Mouse (Mus musculus) cerebellum, postnatal 25 days (tissue): ENCODE measurements around the gene Oasl2.
"Not testable (repeated sequence)": the region's sequence is repeated elsewhere in the genome, so short reads cannot be mapped to it uniquely, and the experiment has no call there.

Experiments
- DNase-seq, 2 experiments: peaks; one replicate each; pipeline ENCODE4 v3.0.0; 2021; ENCODE audit warnings: mixed read lengths in 2 of 2

The Oasl2 gene

DNA sequence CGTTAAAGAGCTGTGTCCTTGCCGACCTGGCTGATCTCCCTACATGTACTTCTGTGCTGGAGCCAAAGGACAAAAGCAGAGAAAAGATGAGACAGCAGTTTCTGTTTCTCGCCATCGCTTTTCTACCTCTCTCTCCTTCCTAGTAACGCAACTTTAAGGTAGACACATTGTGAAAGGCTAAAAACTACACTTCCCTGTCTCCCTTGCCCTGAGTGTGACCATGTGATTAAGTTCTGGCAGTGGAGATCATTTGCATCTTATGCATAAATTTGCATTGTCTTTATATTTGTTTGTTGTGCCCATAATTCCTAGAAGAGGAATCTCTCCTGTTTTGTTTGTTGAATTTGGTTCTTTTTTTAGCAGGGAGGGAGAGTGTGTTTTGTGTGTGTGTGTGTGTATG is 19.1 kb downstream of the Oasl2 start:
- no peak for DNase-seq

DNA sequence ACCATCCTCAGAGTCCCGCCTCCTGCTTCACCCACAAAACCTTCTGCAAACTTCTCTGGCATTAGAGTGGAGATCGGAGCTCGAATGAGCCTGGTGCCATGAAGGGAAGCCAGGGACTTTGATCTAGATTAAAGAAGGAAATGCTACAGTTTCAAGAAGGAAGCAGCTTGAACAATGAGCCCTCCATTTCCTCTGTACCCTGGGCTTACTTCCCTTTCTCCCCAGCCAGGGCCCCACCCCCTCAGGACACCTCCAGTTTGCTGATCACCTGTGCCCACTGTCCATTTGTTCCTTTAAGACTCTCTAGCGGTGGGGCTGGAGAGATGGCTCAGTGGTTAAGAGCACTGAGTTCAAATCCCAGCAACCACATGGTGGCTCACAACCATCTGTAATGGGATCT is 20.0 kb downstream of the Oasl2 start:
- no peak for DNase-seq

DNA sequence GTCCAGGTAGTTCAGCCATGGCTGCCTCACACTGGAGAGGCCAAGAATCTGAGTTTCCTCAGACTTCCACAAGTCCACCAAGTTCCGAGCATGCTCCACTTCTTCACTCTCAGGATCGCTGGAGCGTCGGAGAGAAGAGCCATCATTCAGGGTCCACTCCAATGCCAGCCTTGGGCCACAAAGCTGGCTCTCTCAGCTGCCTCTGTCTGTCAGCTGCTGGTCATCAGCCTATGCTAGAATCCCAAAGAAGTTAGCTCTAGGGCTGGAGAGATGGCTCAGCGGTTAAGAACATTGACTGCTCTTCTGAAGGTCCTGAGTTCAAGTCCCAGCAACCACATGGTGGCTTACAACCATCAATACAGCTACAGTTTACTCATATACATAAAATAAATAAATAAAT is 20.6 kb downstream of the Oasl2 start:
- DNase-seq = not testable (repeated sequence)

DNA sequence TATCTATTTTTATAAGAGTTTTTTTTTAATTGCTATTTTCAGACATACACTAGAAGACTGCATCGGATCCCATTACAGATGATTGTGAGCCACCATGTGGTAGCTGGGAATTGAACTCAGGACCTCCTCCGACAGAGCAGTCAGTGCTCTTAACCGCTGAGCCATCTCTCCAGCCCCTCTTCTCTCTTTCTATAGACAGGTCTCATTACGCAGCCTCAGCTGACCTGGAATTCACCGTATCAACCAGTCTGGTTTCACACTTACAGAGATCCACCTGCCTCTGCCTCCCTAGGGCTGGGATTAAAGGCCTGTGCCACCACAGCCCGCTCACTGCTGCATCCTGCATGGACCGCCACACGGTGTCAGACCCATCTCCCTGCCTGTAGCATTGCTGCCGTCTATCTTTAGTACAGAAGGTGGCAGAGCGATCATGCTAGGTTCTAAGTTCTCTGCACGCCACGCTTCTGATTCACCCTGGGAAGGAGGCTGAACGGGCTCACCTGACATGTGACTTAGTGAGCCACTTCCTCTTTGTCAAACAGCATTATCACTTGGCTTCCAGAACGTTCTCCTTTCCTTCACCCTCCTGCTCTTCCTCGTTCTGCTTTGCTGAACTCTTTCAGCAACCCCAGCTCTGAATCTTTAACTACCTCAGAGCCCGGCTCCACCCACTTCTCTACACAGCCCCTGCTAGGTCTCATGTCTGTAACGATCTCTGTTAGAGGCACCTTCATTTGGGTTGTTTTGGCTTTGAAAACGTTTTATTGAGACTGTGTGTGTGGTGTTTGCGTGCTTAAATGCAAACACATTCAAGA is 25.0 kb downstream of the Oasl2 start:
- DNase-seq = no peak

DNA sequence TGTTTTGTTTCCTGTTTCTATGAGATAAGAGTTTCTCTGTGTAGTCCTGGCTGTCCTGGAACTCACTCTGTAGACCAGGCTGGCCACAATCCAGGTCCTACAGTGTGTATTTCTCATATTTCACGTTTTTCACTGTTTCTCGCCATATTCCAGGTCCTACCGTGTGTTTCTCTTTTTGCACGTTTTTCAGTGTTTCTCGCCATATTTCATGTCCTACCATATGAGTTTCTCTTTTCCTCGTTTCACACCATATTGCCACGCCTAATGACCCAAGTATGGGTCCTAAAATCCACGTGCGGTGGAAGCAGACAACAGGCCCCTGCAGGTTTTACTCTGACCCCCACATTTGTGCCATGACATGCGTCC is 25.6 kb downstream of the Oasl2 start:
- DNase-seq = no peak

DNA sequence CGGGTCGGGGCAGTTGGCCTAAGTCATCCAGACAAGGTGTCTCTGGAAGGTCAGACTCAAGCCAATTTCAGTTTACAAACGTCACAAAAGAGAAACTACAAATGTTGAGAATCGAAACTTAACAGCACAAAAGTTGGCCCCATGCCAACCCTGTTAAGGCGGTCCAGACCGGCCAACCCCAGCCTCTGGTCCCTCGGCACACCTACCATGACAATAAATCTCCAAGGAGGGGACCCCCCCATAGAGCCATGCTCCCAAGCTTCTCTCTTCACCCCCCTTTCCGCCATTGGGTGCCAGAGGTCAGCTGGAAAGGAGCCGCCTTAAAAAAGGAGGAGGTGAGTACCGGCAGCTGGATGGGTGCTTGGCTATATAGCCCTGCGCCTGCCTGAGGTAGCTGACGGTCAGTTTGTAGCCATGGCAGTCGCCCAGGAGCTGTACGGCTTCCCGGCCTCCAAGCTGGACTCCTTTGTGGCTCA is 26.3 kb downstream of the Oasl2 start, which contains the start of gene Oasl1:
Gene Oasl1 (plus strand): TSS at position 243 of the 476 bp plus-strand sequence.
- peak; percentile 32 to 47 for DNase-seq

DNA sequence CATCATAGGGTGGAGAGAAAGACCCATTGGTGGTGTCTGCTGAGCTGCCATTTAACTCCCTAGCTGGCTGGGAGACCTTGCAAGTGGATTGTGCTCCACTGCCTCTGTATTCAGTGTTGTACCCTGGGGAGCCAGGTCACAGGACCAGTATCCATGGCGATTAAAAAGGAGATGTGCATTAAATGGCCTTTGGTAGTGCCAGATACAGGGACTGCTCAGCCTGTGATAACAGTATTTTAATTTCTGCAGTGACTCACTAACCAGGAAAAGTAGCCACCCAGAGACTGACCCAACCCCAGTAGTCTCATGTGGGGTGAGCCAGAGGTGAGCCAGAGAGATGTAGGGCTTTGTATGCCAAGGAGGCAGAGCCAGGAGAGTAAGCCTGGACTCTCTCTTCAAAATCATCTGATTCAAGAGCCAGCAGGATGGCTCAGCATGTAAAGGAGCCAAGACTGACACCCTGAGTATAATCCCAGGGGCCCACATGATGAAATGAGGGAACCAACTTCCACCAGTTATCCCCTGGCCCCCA is 29.5 kb downstream of the Oasl2 start:
- DNase-seq = no peak

DNA sequence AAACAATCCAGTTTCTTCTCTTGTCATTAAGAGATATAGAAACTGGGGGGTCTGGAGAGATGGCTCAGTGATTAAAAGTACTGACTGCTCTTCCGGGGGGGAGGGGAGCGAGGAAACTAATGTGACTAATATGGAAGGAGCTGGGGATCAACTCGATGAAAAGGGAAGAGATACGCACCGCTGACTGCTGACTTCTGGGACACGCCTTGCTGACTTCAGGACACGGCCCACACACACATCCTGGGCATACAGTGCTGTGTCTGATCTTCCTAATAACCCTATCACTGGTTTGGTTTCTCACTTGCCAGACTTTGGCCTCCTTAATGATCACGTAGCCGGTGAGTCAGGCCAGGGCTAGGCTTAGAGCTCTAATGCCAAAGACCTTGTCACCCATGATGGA is 30.0 kb downstream of the Oasl2 start:
- no peak for DNase-seq

DNA sequence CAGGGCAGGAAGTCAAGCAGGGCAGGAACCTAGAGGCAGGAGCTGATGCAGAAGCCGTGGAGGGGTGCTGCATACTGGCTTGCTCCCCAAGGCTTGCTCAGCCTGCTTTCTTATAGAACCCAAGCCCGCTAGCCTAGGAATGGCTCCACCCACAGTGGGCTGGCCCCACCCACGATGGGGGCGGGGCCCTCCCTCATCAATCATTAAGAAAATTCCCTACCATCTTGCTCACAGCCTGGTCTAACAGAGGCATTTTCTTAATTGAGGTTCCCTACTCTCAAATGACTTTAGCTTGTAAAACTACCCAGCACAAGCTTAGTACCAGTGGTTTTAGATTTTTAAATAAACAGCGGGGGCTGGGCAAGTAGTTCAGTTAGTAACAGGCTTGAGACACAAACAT is 34.9 kb downstream of the Oasl2 start:
- no peak for DNase-seq

DNA sequence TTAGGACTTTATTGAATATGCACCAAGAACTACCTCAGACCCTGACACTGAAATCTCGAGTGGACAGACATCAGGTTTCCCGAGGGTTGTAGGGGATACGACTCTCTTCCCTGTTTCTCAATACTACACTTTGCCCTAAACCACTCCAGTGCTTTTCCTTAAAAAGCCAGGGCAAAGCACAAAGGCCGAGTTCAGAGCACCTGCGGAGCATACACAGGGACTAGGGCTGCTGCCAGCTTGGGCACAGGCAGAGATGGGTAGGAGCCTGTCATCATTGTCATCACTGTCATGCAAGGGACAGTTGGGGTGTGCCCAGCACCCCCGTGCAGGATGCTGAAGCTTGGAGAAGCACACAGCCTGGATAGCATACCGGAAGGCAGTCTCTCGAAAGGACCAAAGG is 36.5 kb downstream of the Oasl2 start:
- DNase-seq = no peak

DNA sequence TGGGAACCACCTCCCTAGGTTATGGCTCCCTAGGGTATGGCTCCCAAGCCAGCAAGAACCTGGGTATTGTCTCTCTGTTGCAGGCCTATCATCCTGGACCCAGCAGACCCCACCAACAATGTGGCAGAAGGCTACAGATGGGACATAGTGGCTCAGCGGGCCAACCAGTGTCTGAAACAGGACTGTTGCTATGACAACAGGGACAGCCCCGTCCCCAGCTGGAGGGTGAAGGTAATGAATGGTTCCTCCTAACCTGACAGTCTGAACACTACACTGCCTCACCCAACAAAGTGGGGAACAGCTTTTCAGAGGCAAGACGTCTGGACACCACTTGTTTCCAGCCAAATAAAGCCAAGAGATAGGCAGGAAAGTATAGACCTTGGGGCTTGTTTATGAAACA is 39.1 kb downstream of the Oasl2 start:
- DNase-seq = no peak

DNA sequence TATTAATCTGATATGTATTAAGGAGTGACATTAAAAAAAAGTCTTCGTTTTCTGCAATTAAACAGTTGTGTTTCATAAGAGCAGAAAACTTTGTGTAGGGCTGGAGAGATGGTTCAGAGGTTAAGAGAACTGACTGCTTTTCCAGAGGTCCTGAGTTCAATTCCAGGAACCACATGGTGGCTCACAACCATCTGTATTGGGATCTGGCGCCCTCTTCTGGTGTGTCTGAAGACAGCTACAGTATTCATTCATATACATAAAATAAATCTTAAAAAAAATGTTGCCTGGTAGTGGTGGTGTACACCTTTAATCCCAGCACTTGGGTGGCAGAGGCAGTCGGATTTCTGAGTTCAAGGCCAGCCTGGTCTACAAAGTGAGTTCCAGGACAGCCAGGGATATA is 44.4 kb downstream of the Oasl2 start:
- DNase-seq = peak in 1 of 2 experiments; percentile 33

DNA sequence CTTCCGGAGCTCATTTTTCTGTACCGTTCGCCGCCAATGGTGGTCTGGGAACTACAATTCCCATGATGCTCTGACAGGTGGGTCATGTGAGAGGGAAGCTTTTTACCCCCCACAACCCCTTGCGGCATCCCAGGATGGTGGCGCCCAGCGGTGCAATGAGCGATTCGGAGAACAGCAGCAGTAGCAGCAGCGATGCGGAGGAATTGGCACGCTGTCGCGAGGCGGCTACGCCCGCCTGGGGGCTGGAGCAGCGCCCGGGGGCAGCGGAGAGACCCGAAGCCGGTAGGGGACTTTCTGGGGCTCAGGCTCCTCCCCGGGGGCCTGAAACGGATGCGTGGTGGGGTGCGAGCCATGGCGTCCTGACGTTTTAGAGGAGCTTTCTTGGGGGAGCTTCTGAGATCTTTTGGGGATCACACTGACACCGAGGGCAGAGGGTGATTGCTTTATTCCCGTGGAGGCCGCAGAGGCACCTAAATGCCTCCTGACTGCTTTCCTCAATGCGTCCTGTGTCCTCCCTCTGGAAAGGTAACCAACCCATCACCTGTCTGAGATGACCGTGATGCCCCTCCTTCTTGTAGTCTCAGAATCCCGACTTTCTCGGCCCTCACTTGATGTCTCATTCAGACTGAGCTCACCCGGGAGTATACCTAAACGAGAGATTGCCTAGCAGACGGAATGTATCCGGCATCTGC is 45.5 kb downstream of the Oasl2 start, which contains the start of gene 2210016L21Rik:
Gene 2210016L21Rik (plus strand): TSS at position 85 of the 692 bp plus-strand sequence.
- DNase-seq = peak; percentile 86 to 89

DNA sequence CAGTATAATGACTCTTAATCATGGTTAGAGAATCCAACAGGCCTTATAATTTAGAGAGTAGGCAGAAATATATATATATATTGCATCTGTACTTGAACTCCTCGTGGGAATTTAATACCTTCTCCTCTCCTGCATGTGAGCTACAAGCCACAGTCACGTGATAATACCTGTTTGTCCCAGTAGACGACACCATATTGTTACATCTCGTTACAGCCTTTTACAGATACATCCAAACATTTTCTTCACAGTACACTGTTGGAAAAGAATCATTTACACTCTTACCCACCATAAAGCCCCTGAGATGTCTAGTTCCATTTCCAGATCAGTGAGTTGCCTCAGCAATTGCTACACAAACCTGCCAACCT is 46.0 kb downstream of the Oasl2 start:
- DNase-seq = no peak

DNA sequence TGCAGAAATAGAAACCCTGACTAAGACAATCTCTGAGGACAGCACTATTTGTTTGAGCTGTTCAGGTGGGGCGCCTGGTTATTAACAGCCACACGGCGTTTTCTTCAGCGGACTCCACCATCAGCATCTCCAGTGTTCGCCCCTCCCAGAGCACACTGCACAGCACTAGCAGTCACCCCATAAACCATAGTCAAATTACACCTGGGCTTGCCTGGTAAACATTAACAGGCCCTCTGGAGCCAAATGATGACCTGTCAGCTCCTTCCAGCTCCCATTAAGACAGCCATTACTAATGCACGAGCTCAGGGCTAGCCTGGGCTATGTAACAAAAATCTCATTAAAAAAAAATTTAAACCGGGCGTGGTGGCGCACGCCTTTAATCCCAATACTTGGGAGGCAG is 48.3 kb downstream of the Oasl2 start:
- DNase-seq = no peak

DNA sequence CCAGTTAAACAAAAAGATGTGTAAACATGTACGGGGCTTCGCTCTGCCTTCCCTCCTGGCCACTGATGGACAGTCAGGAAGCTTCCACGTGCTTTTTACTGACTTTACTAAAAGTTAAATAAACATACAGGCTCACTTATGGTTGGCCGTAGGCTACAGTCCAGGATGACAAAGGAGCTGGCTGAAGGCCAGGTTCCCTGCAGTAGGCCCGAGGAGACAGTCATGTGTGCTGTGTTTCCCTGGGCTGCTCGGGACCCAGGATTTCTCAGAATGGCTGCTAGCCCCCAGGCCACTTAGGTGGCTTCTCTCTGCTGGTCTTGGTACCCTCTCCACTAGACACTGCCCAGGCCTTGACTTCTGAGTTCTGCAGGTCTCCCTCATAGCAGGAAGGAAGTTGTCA is 52.2 kb downstream of the Oasl2 start:
- peak; percentile 77 to 83 for DNase-seq

DNA sequence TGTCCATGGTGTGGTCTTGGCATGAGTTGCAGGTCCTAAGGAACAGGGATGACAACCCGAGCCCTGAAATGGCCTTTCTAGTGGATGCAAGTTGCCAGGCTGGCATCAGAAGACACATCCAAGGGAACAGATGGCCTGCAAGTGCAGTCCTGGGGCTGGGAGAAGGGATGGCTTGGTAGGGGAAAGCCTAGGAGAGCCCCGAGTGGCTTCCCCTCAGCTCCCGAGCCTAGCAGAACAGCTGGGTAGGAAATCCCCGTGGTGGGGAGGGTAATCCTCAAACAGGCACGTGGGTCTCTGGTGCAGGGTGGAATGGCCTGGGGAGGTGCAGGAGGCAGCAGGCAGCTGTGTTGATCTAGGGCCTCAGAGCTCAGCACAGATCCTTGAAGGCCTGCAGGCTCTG is 52.6 kb downstream of the Oasl2 start:
- DNase-seq = peak; percentile 73 to 75

DNA sequence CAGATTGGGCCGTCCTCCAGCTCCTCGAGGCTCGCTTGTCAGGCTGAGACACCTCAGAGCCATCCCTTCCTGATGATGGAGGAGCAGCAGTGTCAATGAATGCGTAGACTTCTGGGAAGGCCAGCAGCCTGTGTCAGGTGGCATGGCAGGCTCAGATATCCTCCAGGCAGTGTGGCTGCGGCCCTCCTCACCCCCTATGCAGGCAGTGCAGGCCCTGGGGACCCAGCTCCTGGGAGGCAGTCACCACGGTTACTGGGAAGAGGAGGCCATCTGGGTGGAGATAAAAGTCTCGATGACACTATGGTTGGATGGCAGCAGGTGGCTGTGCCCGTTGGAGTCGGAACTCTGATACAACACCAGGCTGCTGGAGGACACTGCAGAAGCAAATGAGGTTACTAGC is 53.1 kb downstream of the Oasl2 start:
- peak in 1 of 2 experiments; percentile 33 for DNase-seq

DNA sequence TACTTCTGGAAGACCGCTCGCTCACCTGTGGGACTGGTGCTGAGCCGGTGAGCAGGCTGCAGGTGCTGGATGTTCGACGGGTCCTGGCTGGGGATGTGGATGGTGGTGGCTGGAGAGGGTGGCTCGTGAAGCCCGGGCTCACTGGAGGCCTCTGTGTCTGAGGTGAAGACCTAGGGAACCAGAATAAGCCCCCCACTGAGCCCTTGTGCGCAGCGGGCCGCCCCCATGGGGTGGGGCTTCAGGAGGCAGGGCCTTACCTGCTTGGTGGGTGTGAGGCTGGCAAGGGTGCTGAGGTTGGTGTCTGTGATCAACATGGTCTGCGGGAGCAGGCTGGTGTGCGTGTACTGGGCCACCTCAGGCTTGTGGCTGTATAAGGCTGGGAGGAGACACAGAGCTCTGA is 53.9 kb downstream of the Oasl2 start:
- peak in 1 of 2 experiments; percentile 29 for DNase-seq

DNA sequence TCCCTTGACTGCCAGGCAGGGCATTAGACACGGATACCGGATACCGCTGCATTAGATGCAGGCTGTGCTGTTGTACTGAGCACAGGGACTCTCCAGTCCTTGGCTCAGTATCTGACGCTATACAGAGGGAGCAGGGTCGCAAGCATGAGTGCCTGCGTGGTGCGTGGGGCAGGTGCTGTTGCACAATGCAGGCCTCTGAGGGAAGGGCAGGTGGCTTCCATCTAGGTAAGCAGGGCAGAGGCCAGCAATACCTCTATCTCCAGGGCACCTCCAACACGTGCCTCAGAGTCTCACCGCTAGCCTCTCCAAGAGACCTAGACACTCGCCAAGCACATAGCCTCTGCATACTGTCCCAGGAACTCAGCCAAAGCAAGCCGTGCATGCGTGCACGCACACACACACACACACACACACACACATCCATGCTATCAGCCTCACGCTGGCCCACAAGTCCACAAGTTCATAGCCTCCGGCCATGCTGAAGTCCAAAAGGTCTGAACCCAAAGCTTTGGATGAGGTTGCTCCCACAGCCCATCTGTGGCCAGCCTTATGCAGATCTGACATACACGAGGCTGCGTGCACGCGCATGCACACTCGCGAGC is 54.6 kb downstream of the Oasl2 start:
- DNase-seq = peak; percentile 23 to 24

DNA sequence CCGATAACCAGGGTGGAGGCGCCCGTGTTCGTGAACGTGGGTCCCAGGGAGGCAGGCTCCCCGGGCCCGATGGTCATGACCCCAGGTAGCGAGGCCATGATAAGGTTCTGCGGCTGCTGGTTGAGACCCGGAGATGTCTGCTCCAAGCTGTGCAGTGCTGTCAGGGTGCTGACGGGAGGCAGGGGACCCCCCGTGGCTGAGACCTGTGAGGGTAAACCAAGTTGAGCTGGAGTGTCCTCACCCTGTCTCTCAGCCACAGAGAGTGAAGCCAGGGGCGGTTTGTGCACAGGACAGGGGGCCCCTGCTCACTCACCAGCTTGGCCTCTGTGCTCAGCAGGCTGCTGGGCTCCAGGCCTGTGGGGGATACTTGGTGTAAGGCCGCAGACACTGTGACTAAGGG is 56.6 kb downstream of the Oasl2 start:
- DNase-seq = no peak

DNA sequence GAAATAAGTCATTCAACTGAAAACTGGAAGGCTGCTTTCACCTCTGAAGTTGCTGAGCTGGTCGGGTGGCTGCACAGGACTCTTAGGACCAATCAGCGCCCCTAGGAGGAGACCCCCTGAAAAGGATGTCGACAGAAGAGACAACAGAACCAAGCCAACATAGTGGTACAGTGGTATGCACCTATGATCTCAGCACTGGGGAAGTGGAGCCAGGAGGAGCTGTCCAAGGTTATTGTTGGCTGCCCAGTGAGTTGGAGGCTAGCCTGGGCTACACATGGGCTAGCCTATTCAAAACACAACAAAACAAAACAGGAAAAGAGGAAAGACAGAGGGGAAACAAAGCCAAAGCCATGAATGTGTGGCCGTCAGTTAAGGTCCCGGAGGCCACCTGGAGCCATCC is 61.3 kb downstream of the Oasl2 start:
- no peak for DNase-seq
